Mouse (Mus musculus) stomach, embryonic 14.5 days (tissue): ENCODE data around the gene Got1. TPM values are rescaled to one million over a fixed set of nuclear protein-coding genes. Genes with fewer than 3 reads are reported as not detected.

Source experiments
- ATAC-seq: fragments of 200-750 bp; cut with Nextera tagmentation; 2 replicates; pipeline ENCODE4 v1.8.0; 2017; ENCODE audit warnings: low read depth, moderate TSS enrichment; ENCODE audit not compliant: insufficient number of reproducible peaks, insufficient read depth, low FRiP score
- H3K27ac ChIP-seq: fragments of 300-500 bp; sonication (generic); 2 replicates; pipeline ENCODE4 v1.5.1; 2014; ENCODE audit warnings: mild to moderate bottlenecking, low read length, moderate library complexity, mixed read lengths
- H3K27me3 ChIP-seq: fragments of 300-500 bp; sonication (generic); 2 replicates; pipeline ENCODE4 v1.6.1; 2014; ENCODE audit warnings: low read length, control low read depth, mixed read lengths; ENCODE audit not compliant: control insufficient read depth, insufficient read depth
- H3K36me3 ChIP-seq: fragments of 300-500 bp; sonication (generic); 2 replicates; pipeline ENCODE4 v1.6.1; 2014; ENCODE audit warnings: mild to moderate bottlenecking, control low read depth, low read length, moderate library complexity, mixed read lengths; ENCODE audit not compliant: control insufficient read depth, insufficient read depth
- H3K4me1 ChIP-seq: fragments of 300-500 bp; sonication (generic); 2 replicates; pipeline ENCODE4 v1.6.1; 2014; ENCODE audit warnings: low read length, control low read depth, mixed read lengths; ENCODE audit not compliant: control insufficient read depth, insufficient read depth
- H3K4me2 ChIP-seq: fragments of 300-500 bp; sonication (generic); replicated peaks from 2 replicates; pipeline ENCODE4 v1.6.1; 2014; ENCODE audit warnings: low read depth, low read length, control low read depth
- H3K4me3 ChIP-seq: fragments of 300-500 bp; sonication (generic); 2 replicates; pipeline ENCODE4 v1.5.1; 2014; ENCODE audit warnings: low read depth, low read length, control low read depth
- H3K9ac ChIP-seq: fragments of 300-500 bp; sonication (generic); replicated peaks from 2 replicates; pipeline ENCODE4 v1.6.1; 2014; ENCODE audit warnings: low read depth, mild to moderate bottlenecking, control low read depth, low read length, moderate library complexity, mixed read lengths
- H3K9me3 ChIP-seq: fragments of 300-500 bp; sonication (generic); 2 replicates; pipeline ENCODE4 v1.6.1; 2016; ENCODE audit warnings: low read depth, low read length, control low read depth; ENCODE audit not compliant: control insufficient read depth
- WGBS: fragments of 180-500 bp; shearing (Covaris S2); extraction: QIAGEN DNeasy Blood & Tissue Kit; methylation state at CpG from one replicate; pipeline ENCODE4 v1.1.7; 2014; 5-methylcytosine and 5-hydroxymethylcytosine counted together
- polyA plus RNA-seq: library from polyadenylated mRNA; unstranded; fragments of >200 nt; fragmentation: Nextera tagmentation; extraction: Ambion mirVana; gene quantifications from 2 replicates; pipeline ENCODE4 v1.2.1, GENCODE M21; 2014

Got1 gene
- polyA plus RNA-seq, 1 experiment from 2014 or later = 21.6 TPM

DNA sequence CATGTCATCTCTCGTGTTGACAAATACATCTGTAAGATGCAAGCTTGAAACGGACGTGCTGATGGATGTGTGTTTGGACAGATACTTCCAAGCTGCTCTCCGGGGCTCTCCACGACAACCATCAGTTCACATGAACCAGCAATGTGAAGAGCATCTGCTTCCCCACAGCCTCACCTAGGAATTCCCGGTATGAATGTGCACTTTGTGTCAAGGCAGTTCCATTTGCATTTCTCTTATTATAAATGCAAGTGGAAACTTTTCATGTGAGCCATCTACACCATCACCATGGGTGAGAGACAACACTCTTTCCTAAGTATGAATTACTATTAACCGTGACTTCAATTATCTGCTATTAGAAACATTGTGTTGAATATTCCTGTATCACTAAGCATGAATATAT lies 6.6 kb downstream of the Got1 start:
- Histone ChIP-seq H3K27ac (no peak overlapping the region), H3K4me3 (no peak overlapping the region), H3K27me3 (no peaks in the 10 kb centered on the region), H3K9me3 (no peaks in the 10 kb centered on the region), H3K9ac (no peak overlapping the region), H3K4me1 (peaks cover 9% of the 10 kb centered on the region; the same call in 1 of the 2 replicates), H3K4me2 (no peak overlapping the region), H3K36me3 (no peaks in the 10 kb centered on the region; the same call in 1 of the 2 replicates)
- WGBS = 67% methylated on average over 7 of the region's 7 CpGs
- ATAC-seq = no peak

DNA sequence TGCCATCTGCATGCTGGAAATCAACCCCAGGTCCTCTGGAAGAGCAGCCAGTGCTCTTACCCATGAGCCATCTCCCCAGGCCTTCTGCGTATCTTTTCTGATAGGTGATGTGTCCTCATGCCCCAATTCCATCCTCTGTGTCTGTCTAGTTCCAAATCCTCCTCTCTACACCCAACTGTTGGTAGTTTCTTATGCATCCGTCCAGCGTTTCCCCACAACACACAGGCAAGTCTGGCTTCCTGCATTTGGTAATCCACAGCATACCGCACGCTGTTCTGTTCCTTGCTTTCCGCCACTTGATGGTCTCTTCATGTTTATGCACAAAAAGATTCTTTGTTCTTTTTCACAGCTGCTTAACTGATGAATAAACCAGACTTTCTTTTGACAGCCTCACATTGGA lies 7.1 kb downstream of the Got1 start:
- Histone ChIP-seq H3K4me1 (peaks cover 9% of the 10 kb centered on the region; the same call in 1 of the 2 replicates), H3K27ac (no peak overlapping the region), H3K36me3 (no peaks in the 10 kb centered on the region; the same call in 1 of the 2 replicates), H3K27me3 (no peaks in the 10 kb centered on the region), H3K9me3 (no peaks in the 10 kb centered on the region), H3K4me2 (no peak overlapping the region), H3K9ac (no peak overlapping the region), H3K4me3 (no peak overlapping the region)
- ATAC-seq = no peak
- 81% methylated on average over 6 of the region's 6 CpGs for WGBS

GRCm38 (mm10) chr19:43516397-43517035 lies 7.9 kb downstream of the Got1 start:
- H3K4me1 ChIP-seq = peaks cover 9% of the 10 kb centered on the region; the same call in 1 of the 2 replicates
- 62% methylated on average over 14 of the region's 14 CpGs for WGBS
- no peaks in the 10 kb centered on the region for H3K27me3 ChIP-seq
- ATAC-seq = no peak
- no peaks in the 10 kb centered on the region; the same call in 1 of the 2 replicates for H3K36me3 ChIP-seq
- H3K27ac ChIP-seq = no peak overlapping the region
- no peak overlapping the region for H3K4me3 ChIP-seq
- no peak overlapping the region for H3K9ac ChIP-seq
- no peaks in the 10 kb centered on the region for H3K9me3 ChIP-seq
- no peak overlapping the region for H3K4me2 ChIP-seq

DNA sequence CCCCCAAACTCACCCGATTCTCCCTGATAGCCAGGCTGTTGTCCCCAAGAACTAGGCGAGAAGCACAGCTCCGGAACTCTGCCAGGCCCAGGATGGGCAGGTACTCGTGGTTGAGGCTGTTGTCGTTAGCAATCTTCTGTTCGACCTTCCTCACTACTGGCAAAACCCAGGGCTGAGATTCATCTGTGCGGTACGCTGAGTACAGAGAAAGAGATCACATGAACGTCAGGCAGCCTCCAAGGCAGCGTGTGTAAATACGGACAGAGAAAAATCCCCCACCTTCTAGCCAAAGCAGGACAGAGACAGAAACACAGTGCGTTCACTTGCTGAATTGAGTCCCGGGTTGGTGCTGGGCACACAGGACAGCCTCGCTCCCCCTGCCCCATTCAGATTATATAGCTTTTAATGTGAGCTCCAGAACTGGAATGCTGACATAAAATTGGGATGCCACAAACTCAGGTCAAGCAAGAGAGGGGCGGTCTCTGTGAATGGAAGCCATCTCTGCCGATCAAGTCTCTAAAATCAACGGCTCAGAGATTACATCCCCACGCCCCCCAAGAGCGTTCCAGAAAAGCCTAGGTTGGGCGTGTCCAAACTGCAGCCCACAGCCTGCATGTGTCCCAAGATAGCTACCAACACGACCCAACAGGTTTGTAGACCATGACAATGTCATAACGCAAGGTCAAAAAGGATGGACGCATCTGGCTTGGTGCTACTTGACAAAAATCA lies 8.6 kb downstream of the Got1 start:
- Histone ChIP-seq H3K9ac (no peak overlapping the region), H3K4me3 (no peak overlapping the region), H3K4me2 (no peak overlapping the region), H3K27ac (no peak overlapping the region), H3K27me3 (no peaks in the 10 kb centered on the region), H3K36me3 (no peaks in the 10 kb centered on the region; the same call in 1 of the 2 replicates), H3K9me3 (no peaks in the 10 kb centered on the region), H3K4me1 (peaks cover 9% of the 10 kb centered on the region; the same call in 1 of the 2 replicates)
- WGBS = 90% methylated on average over 23 of the region's 23 CpGs
- no peak for ATAC-seq

DNA sequence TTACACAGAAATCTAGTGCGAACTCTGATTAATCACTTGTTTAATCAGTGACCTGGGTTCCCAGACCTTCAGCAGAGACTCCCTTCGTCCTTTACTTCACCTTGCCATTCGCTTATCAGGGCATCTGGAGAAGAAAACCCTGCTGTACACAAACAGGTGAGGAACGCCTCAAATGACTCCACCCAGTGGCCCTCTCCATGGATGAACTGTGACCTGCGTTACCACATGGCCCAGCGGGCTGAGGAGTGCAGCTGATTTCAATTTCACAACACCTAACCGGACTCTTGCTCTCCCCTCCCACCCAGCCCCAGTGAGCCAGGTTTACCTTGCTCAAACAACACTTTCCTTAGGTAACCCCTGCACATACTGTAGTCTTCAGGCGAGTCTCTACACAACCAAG lies 10.5 kb downstream of the Got1 start:
- peaks cover 5% of the 10 kb centered on the region; the same call in 1 of the 2 replicates for H3K4me1 ChIP-seq
- H3K27me3 ChIP-seq = no peaks in the 10 kb centered on the region
- H3K27ac ChIP-seq = no peak overlapping the region
- no peak overlapping the region for H3K4me3 ChIP-seq
- H3K9ac ChIP-seq = no peak overlapping the region
- H3K9me3 ChIP-seq = no peaks in the 10 kb centered on the region
- ATAC-seq = no peak
- 72% methylated on average over 8 of the region's 8 CpGs for WGBS
- H3K4me2 ChIP-seq = no peak overlapping the region
- no peaks in the 10 kb centered on the region; the same call in 1 of the 2 replicates for H3K36me3 ChIP-seq

DNA sequence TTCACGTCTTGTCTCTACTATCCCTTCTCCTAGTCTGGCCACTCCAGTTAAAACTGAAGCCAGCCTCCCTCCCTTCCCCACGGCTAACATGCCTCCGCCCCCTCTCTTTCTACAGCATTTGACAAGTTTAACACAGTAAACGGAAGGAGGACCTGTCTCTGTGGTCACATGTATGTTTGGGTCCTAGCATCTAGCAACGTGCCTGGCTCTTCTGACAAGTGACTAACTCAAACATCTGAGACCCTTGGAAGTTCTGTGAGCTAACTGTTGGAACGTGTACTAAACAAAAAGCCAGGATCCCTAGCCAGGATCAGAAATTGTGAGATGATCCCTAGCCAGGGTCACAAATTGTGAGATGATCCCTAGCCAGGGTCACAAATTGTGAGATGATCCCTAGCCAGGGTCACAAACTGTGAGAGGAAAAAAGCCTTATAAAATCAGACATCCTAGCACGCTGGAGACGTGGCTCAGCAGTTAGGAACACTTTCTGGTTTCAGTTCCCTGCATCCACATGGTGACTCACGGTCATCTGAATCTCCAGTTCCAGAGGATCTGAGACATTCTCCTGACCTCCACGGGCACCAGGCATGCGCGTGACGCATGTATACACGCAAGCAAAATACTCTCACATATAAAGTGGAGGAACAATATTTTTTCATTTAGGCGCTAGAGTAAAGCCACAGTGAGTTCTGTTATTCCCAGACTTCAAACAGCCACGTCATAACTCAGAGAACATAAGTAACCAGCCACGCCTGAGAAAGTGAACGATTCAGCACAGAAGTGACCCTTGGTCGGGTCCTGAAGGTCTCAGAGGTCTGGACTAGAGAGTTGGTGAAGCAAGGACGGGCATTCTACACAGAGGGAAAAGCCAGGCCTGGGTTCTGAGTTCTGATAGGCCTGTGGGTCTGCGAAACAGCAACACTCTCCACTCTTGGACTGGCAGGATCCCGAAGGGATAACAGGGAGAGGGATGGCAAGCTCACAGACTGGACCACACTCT lies 12.5 kb downstream of the Got1 start:
- Histone ChIP-seq H3K4me1 (peaks cover 5% of the 10 kb centered on the region; the same call in 1 of the 2 replicates), H3K9me3 (no peaks in the 10 kb centered on the region), H3K9ac (no peak overlapping the region), H3K27ac (no peak overlapping the region), H3K27me3 (no peaks in the 10 kb centered on the region), H3K36me3 (no peaks in the 10 kb centered on the region; the same call in 1 of the 2 replicates), H3K4me2 (no peak overlapping the region), H3K4me3 (no peak overlapping the region)
- no peak for ATAC-seq
- WGBS = 76% methylated on average over 22 of the region's 22 CpGs

DNA sequence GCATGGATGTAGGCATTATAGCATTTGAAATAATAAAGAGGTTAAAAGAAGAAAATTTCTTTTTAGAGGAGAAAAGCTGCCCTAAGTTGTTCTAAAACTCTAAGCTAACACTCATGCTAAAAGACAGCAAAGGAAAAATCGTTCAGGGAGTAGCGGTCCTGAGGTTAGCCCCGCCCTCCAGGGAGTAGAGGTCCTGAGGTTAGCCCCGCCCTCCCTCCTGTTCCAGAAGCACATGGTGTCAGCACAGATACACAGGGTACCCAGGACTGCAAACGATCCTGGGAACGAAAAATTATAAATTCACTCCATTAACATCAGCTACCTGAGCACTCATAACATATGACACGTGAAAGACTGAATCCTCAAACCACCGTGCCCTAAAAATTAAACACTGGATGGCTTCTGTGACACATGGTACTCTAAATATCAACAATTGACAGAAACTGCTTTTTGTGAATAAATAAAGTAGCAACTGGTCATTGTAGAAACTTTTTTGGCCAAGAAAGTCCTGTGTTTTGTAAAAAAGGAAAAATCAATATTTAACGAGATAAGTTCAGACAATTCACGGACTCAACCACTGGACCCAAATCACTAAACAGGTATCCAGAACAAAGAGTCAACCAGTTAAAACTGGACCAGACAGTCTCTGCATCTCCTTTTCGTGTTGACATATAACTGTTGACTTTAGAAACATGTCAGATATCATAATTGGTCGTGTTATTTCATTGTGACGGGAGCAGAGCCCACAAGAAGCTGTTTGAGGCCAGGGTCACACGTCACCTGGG lies 13.8 kb downstream of the Got1 start:
- ATAC-seq = no peak
- Histone ChIP-seq H3K27ac (no peak overlapping the region), H3K4me2 (no peak overlapping the region), H3K9me3 (no peaks in the 10 kb centered on the region), H3K27me3 (no peaks in the 10 kb centered on the region), H3K4me1 (no peaks in the 10 kb centered on the region), H3K9ac (no peak overlapping the region), H3K36me3 (no peaks in the 10 kb centered on the region; the same call in 1 of the 2 replicates), H3K4me3 (no peak overlapping the region)
- 83% methylated on average over 14 of the region's 14 CpGs for WGBS
